Mouse (Mus musculus): ENCODE results near the gene Cdcp2.

GRCm38 (mm10) chr4:107064394-107065098 lies 32.1 kb upstream of the Cdcp2 start:
- TF ChIP-seq CTCF (IDR thresholded peaks at IDR 0.05; ENCODE audit: borderline replicate concordance, extremely low read depth, insufficient read depth, insufficient read length) (no peak), POLR2A (IDR thresholded peaks at IDR 0.05; ENCODE audit: borderline replicate concordance, extremely low read depth, insufficient read depth, insufficient read length, poor library complexity, severe bottlenecking) (no peak)

All from brain, embryonic 14.5 days (tissue).